Mouse (Mus musculus) spleen, postnatal 10 days (tissue): Measurements from ENCODE around the gene Ccnl1.
A peak's percentile ranks its signal among the peaks of the same experiment; 100 is the strongest.

Source experiments
- DNase-seq, 2 experiments: peaks; one replicate each; pipeline ENCODE4 v3.0.0; 2021 to 2022; ENCODE audit warnings: low spot score in 2 of 2

Ccnl1 gene

GRCm38 (mm10) chr3:65958102-65958839 lies at the start of gene Ccnl1:
Gene Ccnl1 (minus strand): TSS chr3:65958249.
- peak; percentile 95 to 97 for DNase-seq

GRCm38 (mm10) chr3:66004989-66005388 lies 46.9 kb upstream of the Ccnl1 start:
- no peak for DNase-seq

- DNase-seq: no peak
Observed at GRCm38 (mm10) chr3:66004220-66004951, 46.3 kb upstream of the Ccnl1 start.

- no peak for DNase-seq
Observed at GRCm38 (mm10) chr3:66000400-66000799, 42.4 kb upstream of the Ccnl1 start.

- no peak for DNase-seq
Observed at GRCm38 (mm10) chr3:65997360-65998008, 39.4 kb upstream of the Ccnl1 start.

- no peak for DNase-seq
Observed at GRCm38 (mm10) chr3:65992395-65993340, 34.6 kb upstream of the Ccnl1 start.

- peak; percentile 10 to 38 for DNase-seq
Observed at GRCm38 (mm10) chr3:65990957-65991646, 33.1 kb upstream of the Ccnl1 start.

GRCm38 (mm10) chr3:65990524-65990923 lies 32.5 kb upstream of the Ccnl1 start:
- DNase-seq: no peak

GRCm38 (mm10) chr3:65988711-65989495 lies 30.9 kb upstream of the Ccnl1 start:
- DNase-seq: no peak

GRCm38 (mm10) chr3:65976296-65976695 lies 18.2 kb upstream of the Ccnl1 start:
- DNase-seq: no peak

- DNase-seq: peak in 1 of 2 experiments; percentile 59
Observed at GRCm38 (mm10) chr3:65975317-65975716, 17.3 kb upstream of the Ccnl1 start.

GRCm38 (mm10) chr3:65974232-65975058 lies 16.4 kb upstream of the Ccnl1 start:
- peak; percentile 98 to 99 for DNase-seq

- no peak for DNase-seq
Observed at GRCm38 (mm10) chr3:65973501-65974231, 15.6 kb upstream of the Ccnl1 start.

GRCm38 (mm10) chr3:65969196-65969595 lies 11.1 kb upstream of the Ccnl1 start:
- DNase-seq: no peak

- DNase-seq: no peak
Observed at GRCm38 (mm10) chr3:65966360-65966759, 8.3 kb upstream of the Ccnl1 start.

- DNase-seq: peak in 1 of 2 experiments; percentile 13
Observed at GRCm38 (mm10) chr3:65962270-65962930, 4.4 kb upstream of the Ccnl1 start.

- no peak for DNase-seq
Observed at GRCm38 (mm10) chr3:65960291-65960945, 2.4 kb upstream of the Ccnl1 start.
